Mouse (Mus musculus): ENCODE measurements at regions not wholly inside any gene's neighbourhood (a gene's known extent, or its start where the extent isn't known, plus 50 kb on each side); places are given as distances from the start of the nearest gene placed in this dataset.

- no peak for DNase-seq
These were observed 231.4 kb upstream of the Frg1 start for GRCm38 (mm10) chr8:41648276-41648675.

- DNase-seq = no peak
These were observed 227.8 kb upstream of the Frg1 start for GRCm38 (mm10) chr8:41644626-41645025.

GRCm38 (mm10) chr8:41623841-41624240 is 207.0 kb upstream of the Frg1 start:
- no peak for DNase-seq

GRCm38 (mm10) chr8:41600255-41600654 is 183.4 kb upstream of the Frg1 start:
- DNase-seq = no peak

- DNase-seq = no peak
These were observed 177.6 kb upstream of the Frg1 start for GRCm38 (mm10) chr8:41594446-41594845.

- no peak for DNase-seq
These were observed 176.8 kb upstream of the Frg1 start for GRCm38 (mm10) chr8:41593666-41594042.

GRCm38 (mm10) chr8:41592741-41593665 is 176.1 kb upstream of the Frg1 start:
- no peak for DNase-seq

GRCm38 (mm10) chr8:41592174-41592573 is 175.3 kb upstream of the Frg1 start:
- no peak for DNase-seq

GRCm38 (mm10) chr8:41588157-41588556 is 171.3 kb upstream of the Frg1 start:
- no peak for DNase-seq

GRCm38 (mm10) chr8:41573027-41573885 is 156.4 kb upstream of the Frg1 start:
- peak; percentile 10 for DNase-seq

- DNase-seq = no peak
These were observed 153.7 kb upstream of the Frg1 start for GRCm38 (mm10) chr8:41570566-41570965.

- DNase-seq = no peak
These were observed 145.1 kb upstream of the Frg1 start for GRCm38 (mm10) chr8:41561995-41562394.

GRCm38 (mm10) chr8:41556819-41557218 is 139.9 kb upstream of the Frg1 start:
- DNase-seq = no peak

- no peak for DNase-seq
These were observed 136.1 kb upstream of the Frg1 start for GRCm38 (mm10) chr8:41552747-41553534.

- no peak for DNase-seq
These were observed 135.1 kb upstream of the Frg1 start for GRCm38 (mm10) chr8:41551925-41552414.

- no peak for DNase-seq
These were observed 133.2 kb upstream of the Frg1 start for GRCm38 (mm10) chr8:41550095-41550420.

GRCm38 (mm10) chr8:41549220-41550094 is 132.6 kb upstream of the Frg1 start:
- no peak for DNase-seq

- DNase-seq = no peak
These were observed 131.0 kb upstream of the Frg1 start for GRCm38 (mm10) chr8:41547730-41548368.

- no peak for DNase-seq
These were observed 115.3 kb upstream of the Frg1 start for GRCm38 (mm10) chr8:41532212-41532611.

GRCm38 (mm10) chr8:41529581-41529980 is 112.7 kb upstream of the Frg1 start:
- DNase-seq = no peak

- DNase-seq = no peak
These were observed 109.4 kb upstream of the Frg1 start for GRCm38 (mm10) chr8:41526283-41526682.

Measured in adrenal gland, adult 8-10 months (tissue).